ENCODE assay signal across 24 mouse cellular contexts in genomic region chr5:147778557-147778956, GRCm38 (mm10). TPM values are rescaled to one million over a fixed set of nuclear protein-coding genes. Genes with fewer than 3 reads are reported as not detected.
DNase-seq lines count a peak whose midpoint lies in the region; ATAC-seq lines count a peak whose summit lies in the region.
"Had no signal": no experiment of that assay in that cellular context is flagged by ENCODE, and none has a peak within 500 bp of the region (broad histone marks: within the 10 kb centered on the region; RNA-seq: fewer than 3 reads in every experiment).

No protein-coding gene starts in this region.

- H3K27me3 ChIP-seq in heart, embryonic 12.5 days (replicated peaks) = no peaks in the 10 kb centered on the region
- no peaks in the 10 kb centered on the region for H3K27me3 ChIP-seq in embryonic facial prominence, embryonic 15.5 days
- no peaks in the 10 kb centered on the region for H3K27me3 ChIP-seq in limb, embryonic 15.5 days
- H3K27me3 ChIP-seq: forebrain, embryonic 13.5 days; midbrain, embryonic 13.5 days had no signal

- H3K4me3 ChIP-seq in heart, embryonic 12.5 days = no peak overlapping the region
- no peak overlapping the region for H3K4me3 ChIP-seq in embryonic facial prominence, embryonic 15.5 days (replicated peaks)
- H3K4me3 ChIP-seq in limb, embryonic 15.5 days = no peak overlapping the region
- H3K4me3 ChIP-seq: forebrain, embryonic 13.5 days; left cerebral cortex, adult 2 months; midbrain, embryonic 13.5 days had no signal

- no peaks in the 10 kb centered on the region for H3K36me3 ChIP-seq in heart, embryonic 12.5 days
- no peaks in the 10 kb centered on the region for H3K36me3 ChIP-seq in embryonic facial prominence, embryonic 15.5 days
- H3K36me3 ChIP-seq in limb, embryonic 15.5 days = no peaks in the 10 kb centered on the region
- H3K36me3 ChIP-seq: midbrain, embryonic 13.5 days had no signal

- H3K4me1 ChIP-seq in heart, embryonic 12.5 days (replicated peaks) = peaks cover 16% of the 10 kb centered on the region
- peaks cover 14% of the 10 kb centered on the region for H3K4me1 ChIP-seq in embryonic facial prominence, embryonic 15.5 days
- H3K4me1 ChIP-seq in limb, embryonic 15.5 days = peaks cover 13% of the 10 kb centered on the region; the same call in 1 of the 2 replicates
- H3K4me1 ChIP-seq: forebrain, embryonic 13.5 days had no signal

- ATAC-seq in heart, embryonic 12.5 days (ENCODE audit: insufficient number of reproducible peaks, low FRiP score) = no peak
- ATAC-seq in embryonic facial prominence, embryonic 15.5 days (ENCODE audit: insufficient number of reproducible peaks, low FRiP score, low TSS enrichment, low read depth) = peak; percentile 48; the same call in 1 of the 2 replicates
- no peak for ATAC-seq in limb, embryonic 15.5 days (ENCODE audit: insufficient number of reproducible peaks, low FRiP score, low TSS enrichment, low read depth)
- no peak for ATAC-seq in activated CD4-positive, CD25-positive, alpha-beta regulatory T cell, adult 4 months
- ATAC-seq: forebrain, embryonic 13.5 days; hindbrain, embryonic 16.5 days; midbrain, embryonic 13.5 days had no signal

- no peak overlapping the region for H3K4me2 ChIP-seq in heart, embryonic 12.5 days
- H3K4me2 ChIP-seq in embryonic facial prominence, embryonic 15.5 days (replicated peaks) = peak overlapping the region; percentile 19; the same call in 1 of the 2 replicates
- H3K4me2 ChIP-seq in limb, embryonic 15.5 days = no peak overlapping the region
- H3K4me2 ChIP-seq: forebrain, embryonic 13.5 days; heart, embryonic 11.5 days; liver, embryonic 11.5 days; midbrain, embryonic 13.5 days had no signal

- peak; percentile 48 for DNase-seq in heart, adult 11 months
- peak; percentile 22 for DNase-seq in R1 (ENCODE audit: low read depth, low spot score)
- DNase-seq in retina, embryonic 14.5 days (ENCODE audit: low spot score) = no peak
- no peak for DNase-seq in layer of hippocampus, adult 9-11 months
- DNase-seq: adrenal gland, postnatal 10 days; cerebellum, adult 2 months; gastrocnemius, postnatal 36 days; kidney, adult 11 months; lung, adult 2 months; retina, postnatal 1 day; right cerebral cortex, postnatal 4 days; thymus, adult 18-20 months had no signal

- H3K9me3 ChIP-seq in heart, embryonic 12.5 days (replicated peaks) = 0 out of 2 replicates have a peak, but pooled peaks cover 4% of the 10 kb centered on the region
- H3K9me3 ChIP-seq in embryonic facial prominence, embryonic 15.5 days (replicated peaks) = no peaks in the 10 kb centered on the region
- H3K9me3 ChIP-seq in limb, embryonic 15.5 days = no peaks in the 10 kb centered on the region
- H3K9me3 ChIP-seq: forebrain, embryonic 13.5 days; midbrain, embryonic 13.5 days had no signal

- WGBS in heart, embryonic 12.5 days = 73% methylated on average over 9 of the region's 9 CpGs
- WGBS in embryonic facial prominence, embryonic 15.5 days = 20% methylated on average over 9 of the region's 9 CpGs
- 18% methylated on average over 9 of the region's 9 CpGs for WGBS in limb, embryonic 15.5 days

- H3K27ac ChIP-seq in heart, embryonic 12.5 days (ENCODE audit: poor library complexity, severe bottlenecking) = no peak overlapping the region
- peak overlapping the region; percentile 51 for H3K27ac ChIP-seq in embryonic facial prominence, embryonic 15.5 days (replicated peaks)
- peak overlapping the region; percentile 62 for H3K27ac ChIP-seq in limb, embryonic 15.5 days
- H3K27ac ChIP-seq: forebrain, embryonic 13.5 days; kidney, postnatal 0 days; left cerebral cortex, adult 2 months; macrophage; midbrain, embryonic 13.5 days had no signal

- H3K9ac ChIP-seq in heart, embryonic 12.5 days = no peak overlapping the region
- no peak overlapping the region for H3K9ac ChIP-seq in embryonic facial prominence, embryonic 15.5 days
- H3K9ac ChIP-seq in limb, embryonic 15.5 days = no peak overlapping the region
- H3K9ac ChIP-seq: forebrain, embryonic 13.5 days; midbrain, embryonic 13.5 days had no signal

RNA-seq across cellular contexts. Expression of gene Flt1, which starts 52.7 kb away (rescaled TPM):
- 27.8 and 30.4 TPM in 2 replicates for polyA plus RNA-seq in heart, embryonic 12.5 days (2016; fragmentation: Nextera tagmentation; extraction: Ambion mirVana)
- 10.3 and 12.9 TPM in 2 replicates for polyA plus RNA-seq in embryonic facial prominence, embryonic 15.5 days (2015; fragmentation: Nextera tagmentation; extraction: Ambion mirVana)
- 11.9 and 12.2 TPM in 2 replicates for polyA plus RNA-seq in limb, embryonic 15.5 days (2015; fragmentation: Nextera tagmentation; extraction: Ambion mirVana)
- polyA plus RNA-seq in activated CD4-positive, CD25-positive, alpha-beta regulatory T cell, adult 4 months (2017; shearing (Covaris generic)) = not detected

Comparison
In these comparisons a context has a peak if more than half of its experiments do, and no peak if none do; other contexts are left out.
1. DNase-seq: peak in heart, adult 11 months (single experiment) and R1 (single experiment); none in retina, embryonic 14.5 days (single experiment) and layer of hippocampus, adult 9-11 months (single experiment).
2. RNA of gene Flt1, which starts 52.7 kb away (polyA plus RNA-seq): 27.8 to 30.4 TPM in heart, embryonic 12.5 days, 10.3 to 12.9 TPM in embryonic facial prominence, embryonic 15.5 days and 11.9 to 12.2 TPM in limb, embryonic 15.5 days; not detected in activated CD4-positive, CD25-positive, alpha-beta regulatory T cell, adult 4 months; every median in the first group is over 10 times any median in the second.